Mouse (Mus musculus) kidney, adult 2 months (tissue): Measurements from ENCODE around the gene Srbd1. TPM values are rescaled to one million over a fixed set of nuclear protein-coding genes. Genes with fewer than 3 reads are reported as not detected.

Experiments used
- DNase-seq: peaks from one replicate; pipeline ENCODE4 v3.0.0; 2021
- H3K27ac ChIP-seq: fragments of 200-500 bp; 2 replicates; pipeline ENCODE4 v1.5.1; 2012; ENCODE audit warnings: low read depth, low read length, control low read depth, inconsistent platforms; ENCODE audit not compliant: insufficient read depth
- H3K27me3 ChIP-seq: fragments of 200-500 bp; replicated peaks from 2 replicates; pipeline ENCODE4 v1.6.1; 2012; ENCODE audit warnings: mild to moderate bottlenecking, moderate library complexity, low read length, inconsistent platforms; ENCODE audit not compliant: control insufficient read depth, insufficient read depth
- H3K36me3 ChIP-seq: fragments of 200-500 bp; 2 replicates; pipeline ENCODE4 v1.6.1; 2012; ENCODE audit warnings: mild to moderate bottlenecking, moderate library complexity, low read length, inconsistent platforms; ENCODE audit not compliant: control insufficient read depth, insufficient read depth
- H3K4me1 ChIP-seq: fragments of 200-500 bp; 2 replicates; pipeline ENCODE4 v1.6.1; 2011; ENCODE audit warnings: low read length; ENCODE audit not compliant: control insufficient read depth, insufficient read depth
- H3K4me3 ChIP-seq: fragments of 200-500 bp; 2 replicates; pipeline ENCODE4 v1.5.1; 2011; ENCODE audit warnings: mild to moderate bottlenecking, low read depth, low read length, control low read depth; ENCODE audit not compliant: insufficient read depth
- CTCF ChIP-seq: fragments of 200-500 bp; conservative IDR thresholded peaks from 2 replicates; pipeline ENCODE4 v1.5.1; 2011; ENCODE audit warnings: low read depth, mild to moderate bottlenecking, control low read depth, low read length, moderate library complexity, mixed read lengths; ENCODE audit not compliant: insufficient read depth, insufficient read length
- POLR2A ChIP-seq: fragments of 200-500 bp; IDR thresholded peaks from one replicate; pipeline ENCODE4 v1.6.1; 2011; ENCODE audit warnings: low read depth, low read length, control low read depth
- WGBS: fragments of 180-500 bp; shearing (Covaris S2); methylation state at CpG from one replicate; pipeline ENCODE4 v1.1.7; 2018; 5-methylcytosine and 5-hydroxymethylcytosine counted together
- polyA plus RNA-seq: library from polyadenylated mRNA; depleted of rRNA; stranded (reverse); fragments of >200 nt; gene quantifications from 2 replicates; pipeline ENCODE4 v1.2.3, GENCODE M21; 2012; rRNA removed

The Srbd1 gene
- 2.3 and 3.6 TPM in 2 replicates for polyA plus RNA-seq

GRCm38 (mm10) chr17:86145079-86145951 is at the start of gene Srbd1:
Gene Srbd1, minus strand, starts transcription at chr17:86145175.
- peaks cover 9% of the 10 kb centered on the region; the same call in 1 of the 2 replicates for H3K4me1 ChIP-seq
- H3K27me3 ChIP-seq: no peaks in the 10 kb centered on the region
- DNase-seq: peak; percentile 96
- 1% methylated on average over 34 of the region's 45 CpGs for WGBS
- TF ChIP-seq CTCF: no peak
- TF ChIP-seq POLR2A: no peak
- peak within 1 kb of the TSS; percentile 75 for H3K4me3 ChIP-seq
- no peaks in the 10 kb centered on the region; the same call in 1 of the 2 replicates for H3K36me3 ChIP-seq
- peak within 1 kb of the TSS; percentile 95 for H3K27ac ChIP-seq

GRCm38 (mm10) chr17:86193979-86194378 is 49.0 kb upstream of the Srbd1 start:
- Histone ChIP-seq H3K27me3 (no peaks in the 10 kb centered on the region), H3K36me3 (no peaks in the 10 kb centered on the region), H3K4me1 (peaks cover 56% of the 10 kb centered on the region), H3K27ac (peak overlapping the region; percentile 61), H3K4me3 (no peak overlapping the region)
- TF ChIP-seq POLR2A (no peak), CTCF (no peak)
- peak; percentile 90 for DNase-seq
- 43% methylated on average over 6 of the region's 6 CpGs for WGBS

GRCm38 (mm10) chr17:86187777-86188176 is 42.8 kb upstream of the Srbd1 start:
- no peaks in the 10 kb centered on the region for H3K27me3 ChIP-seq
- H3K4me3 ChIP-seq: no peak overlapping the region
- H3K4me1 ChIP-seq: peaks cover 5% of the 10 kb centered on the region; the same call in 1 of the 2 replicates
- no peaks in the 10 kb centered on the region for H3K36me3 ChIP-seq
- H3K27ac ChIP-seq: no peak overlapping the region
- 82% methylated on average over 1 of the region's 1 CpGs for WGBS
- DNase-seq: no peak
- no peak for TF ChIP-seq CTCF
- TF ChIP-seq POLR2A: no peak

GRCm38 (mm10) chr17:86185584-86185983 is 40.6 kb upstream of the Srbd1 start:
- DNase-seq: no peak
- Histone ChIP-seq H3K36me3 (no peaks in the 10 kb centered on the region), H3K27ac (no peak overlapping the region), H3K4me1 (no peaks in the 10 kb centered on the region), H3K27me3 (no peaks in the 10 kb centered on the region), H3K4me3 (no peak overlapping the region)
- TF ChIP-seq CTCF: no peak
- TF ChIP-seq POLR2A: no peak
- WGBS: 48% methylated on average over 7 of the region's 7 CpGs

GRCm38 (mm10) chr17:86184552-86185209 is 39.7 kb upstream of the Srbd1 start:
- Histone ChIP-seq H3K36me3 (no peaks in the 10 kb centered on the region), H3K4me3 (no peak overlapping the region), H3K27ac (no peak overlapping the region), H3K27me3 (no peaks in the 10 kb centered on the region), H3K4me1 (no peaks in the 10 kb centered on the region)
- no peak for DNase-seq
- TF ChIP-seq CTCF (no peak), POLR2A (no peak)
- 72% methylated on average over 9 of the region's 9 CpGs for WGBS

GRCm38 (mm10) chr17:86183788-86184187 is 38.8 kb upstream of the Srbd1 start:
- no peak for DNase-seq
- H3K36me3 ChIP-seq: no peaks in the 10 kb centered on the region
- TF ChIP-seq CTCF (0 out of 2 replicates have a peak, but pooled peaks have one; percentile 16), POLR2A (no peak)
- H3K27me3 ChIP-seq: no peaks in the 10 kb centered on the region
- no peak overlapping the region for H3K4me3 ChIP-seq
- H3K27ac ChIP-seq: no peak overlapping the region
- 61% methylated on average over 2 of the region's 2 CpGs for WGBS
- H3K4me1 ChIP-seq: no peaks in the 10 kb centered on the region

GRCm38 (mm10) chr17:86176722-86177121 is 31.7 kb upstream of the Srbd1 start:
- WGBS: 77% methylated on average over 7 of the region's 7 CpGs
- Histone ChIP-seq H3K27ac (no peak overlapping the region), H3K36me3 (no peaks in the 10 kb centered on the region), H3K4me3 (no peak overlapping the region), H3K4me1 (no peaks in the 10 kb centered on the region), H3K27me3 (no peaks in the 10 kb centered on the region)
- no peak for TF ChIP-seq POLR2A
- no peak for TF ChIP-seq CTCF
- DNase-seq: no peak
